Mouse (Mus musculus): ENCODE results near the gene Wdr82.

- TF ChIP-seq CTCF (IDR thresholded peaks at IDR 0.05; ENCODE audit: borderline replicate concordance, control insufficient read depth, extremely low read depth, insufficient read depth, low read length, poor library complexity), result no peak
- TF ChIP-seq POLR2A (IDR thresholded peaks at IDR 0.05; ENCODE audit: control insufficient read depth, extremely low read depth, insufficient read depth, low read length, poor library complexity), result no peak
Measured at GRCm38 (mm10) chr9:106209954-106210353, 39.2 kb downstream of the Wdr82 start.

Data from thymus, adult 2 months (tissue).